Mouse (Mus musculus) stomach, postnatal 0 days (tissue): ENCODE measurements around the gene Lrch1.

Experiments used
- CTCF ChIP-seq: IDR thresholded peaks from 2 replicates; pipeline ENCODE4 v1.5.1; 2016; ENCODE audit warnings: antibody characterized with exemption, low read depth, mild to moderate bottlenecking, moderate library complexity
- EP300 ChIP-seq: optimal IDR thresholded peaks from 2 replicates; pipeline ENCODE3; 2016; ENCODE audit warnings: antibody characterized with exemption

DNA sequence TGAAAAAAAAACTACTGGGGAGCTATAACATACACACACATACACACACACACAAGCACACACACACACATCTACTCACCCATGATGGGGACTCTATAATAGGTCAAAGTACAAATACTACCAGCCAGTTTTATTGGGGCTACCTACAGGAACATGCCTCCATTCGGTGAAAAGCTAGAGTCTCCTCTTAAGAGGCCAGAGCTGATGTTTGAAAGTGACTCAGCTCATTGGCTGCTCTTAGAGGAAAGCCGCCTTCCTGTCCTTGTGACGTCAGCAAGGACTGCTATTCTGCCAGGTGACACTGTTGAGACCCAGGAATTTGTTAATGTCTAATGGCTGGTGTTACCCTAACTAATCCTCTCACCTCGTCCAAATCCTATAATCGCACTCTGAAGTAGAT lies 25.0 kb upstream of the Lrch1 start:
- TF ChIP-seq CTCF, result no peak
- TF ChIP-seq EP300, result no peak
